9 mouse cellular contexts compared by ENCODE assay signal in genomic region chr6:66533241-66533640, GRCm38 (mm10). TPM values are rescaled to one million over a fixed set of nuclear protein-coding genes. Genes with fewer than 3 reads are reported as not detected.
DNase-seq lines count a peak whose midpoint lies in the region; ATAC-seq and TF ChIP-seq lines count a peak whose summit lies in the region.
"Had no signal": no experiment of that assay in that cellular context is flagged by ENCODE, and none has a peak within 500 bp of the region (broad histone marks: within the 10 kb centered on the region; RNA-seq: fewer than 3 reads in every experiment).

No protein-coding gene starts in this region.

- peak; percentile 75 for TF ChIP-seq CTCF in liver, postnatal 0 days (IDR thresholded peaks at IDR 0.05; ENCODE audit: low read depth)
- TF ChIP-seq CTCF in Patski (IDR thresholded peaks at IDR 0.05), result peak; percentile 65
- TF ChIP-seq CTCF in lung, adult 2 months (IDR thresholded peaks at IDR 0.05; ENCODE audit: insufficient read depth, low read length), result peak; percentile 30; the same call in 1 of the 2 replicates

- no peak overlapping the region for H3K4me3 ChIP-seq in liver, postnatal 0 days (ENCODE audit: low read depth, low read length)
- no peak overlapping the region for H3K4me3 ChIP-seq in lung, adult 2 months (replicated peaks; ENCODE audit: extremely low read depth, low read depth, low read length)
- H3K4me3 ChIP-seq: neural tube, embryonic 12.5 days had no signal

- no peak for ATAC-seq in liver, postnatal 0 days
- ATAC-seq in Patski, result no peak
- no peak for ATAC-seq in erythroid progenitor cell, adult 5-6 weeks (replicated peaks; ENCODE audit: low FRiP score, poor library complexity, severe bottlenecking)

- H3K4me2 ChIP-seq in liver, postnatal 0 days (ENCODE audit: low read depth, low read length), result no peak overlapping the region
- H3K4me2 ChIP-seq: neural tube, embryonic 12.5 days had no signal

- DNase-seq in gastrocnemius, adult 18-20 months (ENCODE audit: low spot score), result peak; percentile 15
- no peak for DNase-seq in gastrocnemius, postnatal 14 days
- no peak for DNase-seq in liver, postnatal 0 days
- DNase-seq in liver, result no peak
- no peak for DNase-seq in Patski (ENCODE audit: low read depth, low spot score)
- no peak for DNase-seq in lung, adult 2 months
- no peak for DNase-seq in testis, postnatal 14 days (ENCODE audit: low spot score)

- no peaks in the 10 kb centered on the region for H3K9me3 ChIP-seq in liver, postnatal 0 days (ENCODE audit: low read length)
- H3K9me3 ChIP-seq: neural tube, embryonic 12.5 days had no signal

- no peak for TF ChIP-seq EP300 in liver, postnatal 0 days (IDR thresholded peaks at IDR 0.05; ENCODE audit: low read depth)

- 38% methylated on average over 3 of the region's 3 CpGs for WGBS in liver, postnatal 0 days (ENCODE audit: insufficient replicate concordance)
- WGBS in lung, adult 2 months, result 29% methylated on average over 3 of the region's 3 CpGs

- POLR2A ChIA-PET in Patski (lab: Charles Lee), result no interaction called here

- no peak for TF ChIP-seq POLR2A in lung, adult 2 months (IDR thresholded peaks at IDR 0.05; ENCODE audit: borderline replicate concordance, extremely low read depth, low read depth, low read length)

- H3K4me1 ChIP-seq in liver, postnatal 0 days (ENCODE audit: insufficient read depth), result peaks cover 9% of the 10 kb centered on the region; the same call in 1 of the 2 replicates
- H3K4me1 ChIP-seq in lung, adult 2 months (ENCODE audit: control insufficient read depth, insufficient read depth, low read length), result peaks cover 4% of the 10 kb centered on the region; the same call in 1 of the 2 replicates

- H3K36me3 ChIP-seq in liver, postnatal 0 days (replicated peaks; ENCODE audit: insufficient read depth, low read length), result 0 out of 2 replicates have a peak, but pooled peaks cover 3% of the 10 kb centered on the region
- H3K36me3 ChIP-seq: neural tube, embryonic 12.5 days had no signal

- H3K9ac ChIP-seq in liver, postnatal 0 days (replicated peaks), result no peak overlapping the region
- H3K9ac ChIP-seq: neural tube, embryonic 12.5 days had no signal

- H3K27me3 ChIP-seq in liver, postnatal 0 days (ENCODE audit: insufficient read depth, low read length), result no peaks in the 10 kb centered on the region
- peaks cover 8% of the 10 kb centered on the region for H3K27me3 ChIP-seq in Patski
- H3K27me3 ChIP-seq: neural tube, embryonic 12.5 days had no signal

- intact Hi-C loops in gastrocnemius, postnatal 14 days (cut with DNase I; ENCODE audit: low total_unique reads), result no loop called here

- CTCF ChIA-PET in Patski (lab: Charles Lee), result no interaction called here

- in situ Hi-C loops in Patski (cut with MboI; ENCODE audit: low pct_unique_long_range_greater_than_20kb), result loop anchor here (10.0 kb wide), 3 partner anchors 412 to 1408 kb away; no protein-coding TSS in a partner anchor

- H3K27ac ChIP-seq in liver, postnatal 0 days (ENCODE audit: low read depth), result no peak overlapping the region
- H3K27ac ChIP-seq: neural tube, embryonic 12.5 days had no signal

RNA-seq across cellular contexts. Expression of gene Mad2l1, which starts 1.9 kb away (rescaled TPM):
- total RNA-seq in gastrocnemius, adult 18-20 months (2021), result under 1 TPM; 0.81 to 0.91 TPM
- total RNA-seq in gastrocnemius, postnatal 14 days (2021), result 1 to 10 TPM; 3.8 to 4.1 TPM
- polyA plus RNA-seq in liver, postnatal 0 days (2015; fragmentation: Nextera tagmentation; extraction: Ambion mirVana), result 39.4 and 42.7 TPM in 2 replicates
- 52.6 TPM for polyA plus RNA-seq in Patski (2021)
- 1.1 and 2.7 TPM in 2 replicates for polyA plus RNA-seq in lung, adult 2 months (2012; rRNA removed)
- total RNA-seq in erythroid progenitor cell, adult 5-6 weeks (2015; ENCODE audit: low replicate concordance), result 194 and 200 TPM in 2 replicates
- 104 and 148 TPM in 2 replicates for total RNA-seq in erythroid progenitor cell, adult 5-6 weeks (2017; ENCODE audit: low replicate concordance)

RNA-seq across cellular contexts. Expression of gene Vmn1r32, which starts 26.7 kb away (rescaled TPM):
- not detected for total RNA-seq in gastrocnemius, adult 18-20 months (2021)
- total RNA-seq in gastrocnemius, postnatal 14 days (2021), result not detected
- polyA plus RNA-seq in liver, postnatal 0 days (2015; fragmentation: Nextera tagmentation; extraction: Ambion mirVana), result 0.04 TPM in 1 of 2 replicates, not detected in the other
- 0.03 TPM for polyA plus RNA-seq in Patski (2021)
- polyA plus RNA-seq in lung, adult 2 months (2012; rRNA removed), result not detected in 2 replicates
- total RNA-seq in erythroid progenitor cell, adult 5-6 weeks (2015; ENCODE audit: low replicate concordance), result not detected in 2 replicates
- total RNA-seq in erythroid progenitor cell, adult 5-6 weeks (2017; ENCODE audit: low replicate concordance), result not detected in 2 replicates

Comparison
In these comparisons a context has a peak if more than half of its experiments do, and no peak if none do; other contexts are left out.
1. RNA of gene Mad2l1, which starts 1.9 kb away (total RNA-seq): 104 to 200 TPM in erythroid progenitor cell, adult 5-6 weeks; 3.8 to 4.1 TPM in gastrocnemius, postnatal 14 days and 0.81 to 0.91 TPM in gastrocnemius, adult 18-20 months; every median in the first group is over 10 times any median in the second.
2. Peak in every context shown above with its lines, with median percentiles within 50 percentile points of each other: CTCF ChIP-seq.